Mouse (Mus musculus) heart, adult 2 months (tissue): ENCODE results near the gene Inpp5a. TPM values are rescaled to one million over a fixed set of nuclear protein-coding genes. Genes with fewer than 3 reads are reported as not detected.

ENCODE experiments used
- DNase-seq, 2 experiments: peaks; one replicate each; pipeline ENCODE4 v3.0.0; 2021
- H3K27ac ChIP-seq: fragments of 200-600 bp; 2 replicates; pipeline ENCODE4 v1.8.1; 2022
- H3K27me3 ChIP-seq: fragments of 200-500 bp; 2 replicates; pipeline ENCODE4 v1.6.1; 2012; ENCODE audit warnings: mild to moderate bottlenecking, low read length, inconsistent platforms, mixed read lengths; ENCODE audit not compliant: control insufficient read depth, insufficient read depth
- H3K36me3 ChIP-seq: fragments of 200-500 bp; 2 replicates; pipeline ENCODE4 v1.6.1; 2012; ENCODE audit warnings: low read length, inconsistent platforms; ENCODE audit not compliant: control insufficient read depth, insufficient read depth
- H3K4me1 ChIP-seq: fragments of 200-500 bp; 2 replicates; pipeline ENCODE4 v1.6.1; 2011; ENCODE audit warnings: low read length; ENCODE audit not compliant: control insufficient read depth, insufficient read depth
- H3K4me3 ChIP-seq: fragments of 200-600 bp; 2 replicates; pipeline ENCODE4 v1.8.1; 2022
- H3K79me2 ChIP-seq: fragments of 200-500 bp; replicated peaks from 2 replicates; pipeline ENCODE4 v1.6.1; 2012; ENCODE audit warnings: mild to moderate bottlenecking, inconsistent platforms, low read length, moderate library complexity, mixed read lengths; ENCODE audit not compliant: control insufficient read depth, insufficient read depth
- H3K9ac ChIP-seq: fragments of 200-500 bp; 2 replicates; pipeline ENCODE4 v1.6.1; 2012; ENCODE audit warnings: low read depth, mild to moderate bottlenecking, control low read depth, inconsistent platforms, low read length, mixed read lengths
- CTCF ChIP-seq: fragments of 200-600 bp; IDR thresholded peaks from 2 replicates; pipeline ENCODE4 v1.8.1; 2022; ENCODE audit warnings: antibody characterized with exemption, mild to moderate bottlenecking, moderate library complexity
- EP300 ChIP-seq: fragments of 200-500 bp; IDR thresholded peaks from 2 replicates; pipeline ENCODE4 v1.6.1; 2011; ENCODE audit warnings: low read depth, low read length, control low read depth; ENCODE audit not compliant: insufficient read depth
- POLR2A ChIP-seq: fragments of 200-500 bp; IDR thresholded peaks from 2 replicates; pipeline ENCODE4 v1.6.1; 2011; ENCODE audit warnings: mild to moderate bottlenecking, low read depth, low read length, control low read depth; ENCODE audit not compliant: insufficient read depth
- WGBS: fragments of 180-500 bp; shearing (Covaris S2); methylation state at CpG from one replicate; pipeline ENCODE4 v1.1.7; 2018; 5-methylcytosine and 5-hydroxymethylcytosine counted together
- intact Hi-C: fragments of 180-260 bp; cut with DNase I; formaldehyde crosslinking; loops from one replicate; pipeline ENCODE4 v1.15.1; 2025
- polyA plus RNA-seq: library from polyadenylated mRNA; depleted of rRNA; stranded (reverse); fragments of >200 nt; gene quantifications from 2 replicates; pipeline ENCODE4 v1.2.3, GENCODE M21; 2012
- total RNA-seq, 2 experiments: library from RNA; stranded (reverse); gene quantifications; 2 replicates each; pipeline ENCODE4 v1.2.3; 2021

The Inpp5a gene
- total and polyA plus RNA-seq, 3 experiments: 134 to 306 (median 280) TPM

DNA sequence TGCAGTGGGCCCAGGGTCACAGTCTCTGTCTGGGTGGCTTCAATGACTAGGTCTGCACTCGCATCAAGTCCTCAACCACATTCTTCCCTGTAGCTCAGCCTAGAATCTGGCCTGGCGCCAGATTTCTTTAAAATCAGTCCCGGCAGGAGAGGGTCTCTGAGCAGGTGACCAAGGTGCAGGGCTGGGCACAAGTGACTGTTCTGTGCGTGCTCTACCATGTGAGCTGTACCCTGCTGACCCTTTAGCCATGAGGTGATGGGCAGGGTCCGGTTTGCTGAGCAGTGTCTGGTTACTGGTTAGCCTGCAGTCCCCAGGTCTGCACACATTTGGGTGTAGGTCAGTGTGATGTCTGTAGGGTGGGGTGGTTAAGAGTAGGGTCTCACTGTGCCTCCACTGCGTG is 106.9 kb downstream of the Inpp5a start:
- Histone ChIP-seq H3K79me2 (peaks cover 3% of the 10 kb centered on the region; the same call in 1 of the 2 replicates), H3K36me3 (no peaks in the 10 kb centered on the region), H3K4me3 (no peak overlapping the region), H3K27me3 (no peaks in the 10 kb centered on the region), H3K4me1 (peaks cover 2% of the 10 kb centered on the region; the same call in 1 of the 2 replicates), H3K27ac (no peak overlapping the region), H3K9ac (no peak overlapping the region)
- WGBS: 71% methylated on average over 6 of the region's 6 CpGs
- intact Hi-C loops: no loop called here
- TF ChIP-seq EP300 (no peak), CTCF (no peak), POLR2A (no peak)
- no peak for DNase-seq

DNA sequence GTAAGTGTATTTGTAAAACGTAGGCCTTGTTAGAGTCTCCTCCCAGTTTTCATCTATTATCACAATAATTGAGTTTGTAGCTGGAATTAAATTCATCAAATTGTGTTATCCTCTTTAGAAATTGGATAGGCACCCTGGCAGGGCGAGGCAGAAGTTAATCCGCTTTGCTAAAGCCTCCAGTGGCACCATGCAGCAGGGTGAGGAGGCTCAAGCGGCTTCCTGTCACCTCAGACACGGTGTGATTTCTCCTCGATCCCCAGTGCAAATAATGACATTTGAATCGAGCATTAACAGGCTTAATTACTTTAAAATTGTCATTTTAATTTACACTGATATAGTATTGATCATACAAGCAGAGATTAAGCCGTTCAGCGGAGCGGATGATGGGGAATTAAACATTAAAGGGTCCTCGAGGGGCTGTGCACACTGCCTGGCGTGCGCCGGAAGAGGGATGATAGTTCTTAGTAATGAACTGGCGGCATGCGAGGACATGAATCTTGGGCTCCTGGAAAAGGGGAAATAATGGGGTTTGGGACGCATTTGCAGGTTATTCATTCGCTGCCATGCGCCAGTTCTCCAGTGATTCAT is 109.2 kb downstream of the Inpp5a start:
- intact Hi-C loops: no loop called here
- H3K36me3 ChIP-seq: no peaks in the 10 kb centered on the region
- WGBS: 89% methylated on average over 19 of the region's 19 CpGs
- no peak for TF ChIP-seq CTCF
- TF ChIP-seq EP300: no peak
- TF ChIP-seq POLR2A: no peak
- no peak overlapping the region for H3K4me3 ChIP-seq
- peaks cover 2% of the 10 kb centered on the region; the same call in 1 of the 2 replicates for H3K4me1 ChIP-seq
- H3K27ac ChIP-seq: no peak overlapping the region
- no peaks in the 10 kb centered on the region for H3K27me3 ChIP-seq
- H3K79me2 ChIP-seq: peaks cover 7% of the 10 kb centered on the region
- DNase-seq: no peak
- no peak overlapping the region for H3K9ac ChIP-seq

DNA sequence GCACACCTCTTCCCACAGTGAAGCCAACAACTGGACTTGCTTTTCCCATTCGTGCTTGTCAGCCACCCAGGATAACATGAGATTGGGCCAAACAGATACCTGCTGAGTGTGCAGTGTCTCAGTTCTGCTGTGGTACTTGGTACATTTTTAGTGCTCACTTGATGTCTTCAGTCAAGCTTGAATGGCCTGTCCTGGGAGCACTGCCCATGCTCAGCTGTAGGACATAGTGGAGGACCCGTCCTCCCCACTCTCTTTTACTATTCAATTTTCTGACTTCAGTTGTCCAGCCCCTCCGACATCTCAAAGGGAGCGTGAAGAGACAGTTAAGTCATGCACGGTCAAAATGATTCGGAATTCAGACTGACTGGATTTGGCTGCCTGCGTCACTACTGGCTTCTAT is 115.2 kb downstream of the Inpp5a start:
- H3K27ac ChIP-seq: no peak overlapping the region
- H3K27me3 ChIP-seq: no peaks in the 10 kb centered on the region
- H3K79me2 ChIP-seq: peaks cover 8% of the 10 kb centered on the region
- H3K4me1 ChIP-seq: peaks cover 4% of the 10 kb centered on the region
- no peak overlapping the region for H3K9ac ChIP-seq
- intact Hi-C loops: no loop called here
- no peaks in the 10 kb centered on the region for H3K36me3 ChIP-seq
- no peak overlapping the region for H3K4me3 ChIP-seq
- DNase-seq: no peak
- TF ChIP-seq EP300 (no peak), CTCF (no peak), POLR2A (no peak)
- WGBS: 84% methylated on average over 7 of the region's 7 CpGs

DNA sequence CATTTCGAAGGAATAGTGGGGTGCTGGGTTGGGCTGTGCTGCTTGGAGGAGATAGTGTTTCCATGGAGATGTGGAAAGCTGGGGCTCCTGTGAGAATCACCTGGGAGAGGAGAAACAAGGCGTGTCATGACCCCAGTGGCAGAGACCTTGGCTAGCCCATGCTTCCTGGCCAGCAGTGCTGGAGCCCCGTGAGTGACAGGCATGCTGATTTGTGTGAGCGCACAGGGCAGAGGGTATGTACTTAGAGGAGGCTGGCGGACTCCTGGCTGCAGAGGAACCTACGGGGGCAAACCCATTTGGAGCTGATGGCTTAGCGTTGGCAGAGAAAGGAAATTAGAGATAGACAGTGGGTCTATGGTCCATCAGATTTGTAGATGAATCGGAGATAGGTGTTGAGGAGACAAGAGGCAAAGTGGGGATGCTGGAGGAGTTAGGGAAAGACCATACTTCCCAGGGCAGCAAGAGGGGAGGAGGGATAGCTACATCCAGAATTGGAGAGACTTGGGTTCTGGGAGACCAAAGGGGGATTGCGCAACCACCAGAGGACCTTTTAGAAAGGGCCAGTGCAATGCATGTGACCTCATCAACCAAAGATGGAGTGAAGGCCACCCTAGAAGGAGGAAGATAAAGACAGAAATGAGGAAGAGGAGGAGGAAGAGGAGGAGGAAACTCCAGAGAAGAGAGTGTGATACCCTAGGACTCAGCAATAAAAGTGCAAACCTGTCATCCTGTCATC is 117.9 kb downstream of the Inpp5a start:
- no peak for TF ChIP-seq EP300
- TF ChIP-seq CTCF: no peak
- no peak for TF ChIP-seq POLR2A
- Histone ChIP-seq H3K9ac (no peak overlapping the region), H3K27me3 (no peaks in the 10 kb centered on the region), H3K79me2 (peaks cover 6% of the 10 kb centered on the region), H3K27ac (no peak overlapping the region), H3K36me3 (no peaks in the 10 kb centered on the region), H3K4me1 (peaks cover 4% of the 10 kb centered on the region), H3K4me3 (no peak overlapping the region)
- intact Hi-C loops: no loop called here
- DNase-seq: peak in 1 of 2 experiments; percentile 15
- 82% methylated on average over 9 of the region's 9 CpGs for WGBS

DNA sequence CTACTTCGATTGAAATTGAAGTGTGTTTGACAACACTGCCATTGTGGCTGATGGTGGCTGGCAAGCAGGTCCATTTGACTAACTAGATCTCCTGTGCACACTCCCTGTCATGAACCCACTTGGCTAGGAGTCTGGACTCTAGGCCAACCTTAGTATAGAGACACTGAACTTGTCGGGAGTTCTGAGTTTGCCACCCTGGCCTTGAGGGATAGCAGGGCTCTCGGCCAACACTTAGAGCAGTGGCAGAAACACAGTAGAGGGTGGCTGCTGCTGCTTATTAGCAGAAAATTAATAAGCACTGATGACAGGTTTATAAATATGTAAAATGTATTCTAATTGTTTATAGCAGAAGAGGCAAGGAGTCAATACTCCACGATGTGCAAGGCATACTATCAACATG is 120.0 kb downstream of the Inpp5a start:
- Histone ChIP-seq H3K9ac (no peak overlapping the region), H3K27ac (no peak overlapping the region), H3K4me1 (peaks cover 3% of the 10 kb centered on the region), H3K79me2 (peaks cover 5% of the 10 kb centered on the region), H3K4me3 (no peak overlapping the region), H3K36me3 (no peaks in the 10 kb centered on the region), H3K27me3 (no peaks in the 10 kb centered on the region)
- whole genome bisulfite sequencing: 71% methylated on average over 4 of the region's 4 CpGs
- no peak for DNase-seq
- intact Hi-C loops: no loop called here
- TF ChIP-seq EP300 (no peak), POLR2A (no peak), CTCF (no peak)
